Mouse (Mus musculus) duodenum, adult 2 months (tissue): ENCODE results near the gene 9530068E07Rik. TPM values are rescaled to one million over a fixed set of nuclear protein-coding genes. Genes with fewer than 3 reads are reported as not detected.

ENCODE experiments used
- polyA plus RNA-seq: library from polyadenylated mRNA; depleted of rRNA; stranded (reverse); fragments of >200 nt; gene quantifications from 2 replicates; pipeline ENCODE4 v1.2.3, GENCODE M21; 2012; ENCODE audit warnings: low replicate concordance; rRNA removed

9530068E07Rik gene
- 53.3 and 62.8 TPM in 2 replicates for polyA plus RNA-seq

GRCm38 (mm10) chr11:52395940-52396596 is at the start of gene 9530068E07Rik:
Gene 9530068E07Rik, plus strand, starts transcription at chr11:52396428.

GRCm38 (mm10) chr11:52360471-52361277 is 35.6 kb upstream of the 9530068E07Rik start, which contains the start of gene Vdac1:
Gene Vdac1, plus strand, starts transcription at chr11:52360860.

Other genes starting within 250 kb of the 9530068E07Rik start
- not detected in 2 replicates for gene Olfr1371, start 182.4 kb upstream of the 9530068E07Rik start, polyA plus RNA-seq
- gene Skp1a, start 164.4 kb upstream of the 9530068E07Rik start, polyA plus RNA-seq: 3.5 and 4.5 TPM in 2 replicates
- 7.1 and 7.9 TPM in 2 replicates for gene Tcf7, start 113.4 kb upstream of the 9530068E07Rik start, polyA plus RNA-seq
- gene Vdac1, start 35.6 kb upstream of the 9530068E07Rik start, polyA plus RNA-seq: 43.7 and 75.0 TPM in 2 replicates